Mouse (Mus musculus): ENCODE measurements around the gene Serpinb2. TPM values are rescaled to one million over a fixed set of nuclear protein-coding genes. Genes with fewer than 3 reads are reported as not detected.

The Serpinb2 gene
- polyA plus RNA-seq, 1 experiment from 2014 or later, result 4.0 TPM

GRCm38 (mm10) chr1:107525592-107525991, 14.4 kb downstream of the Serpinb2 start:
- Histone ChIP-seq H3K4me2 (no peak overlapping the region), H3K9me3 (replicated peaks) (no peaks in the 10 kb centered on the region), H3K27me3 (no peaks in the 10 kb centered on the region), H3K4me3 (replicated peaks) (no peak overlapping the region), H3K27ac (no peak overlapping the region), H3K4me1 (replicated peaks) (no peaks in the 10 kb centered on the region), H3K36me3 (no peaks in the 10 kb centered on the region), H3K9ac (no peak overlapping the region)
- WGBS (ENCODE audit: insufficient replicate concordance), result 22% methylated on average over 4 of the region's 4 CpGs
- no peak for ATAC-seq (ENCODE audit: low read depth)
- no peak for DNase-seq

- Histone ChIP-seq H3K4me3 (replicated peaks) (no peak overlapping the region), H3K36me3 (no peaks in the 10 kb centered on the region), H3K4me1 (replicated peaks) (no peaks in the 10 kb centered on the region), H3K27me3 (no peaks in the 10 kb centered on the region), H3K27ac (no peak overlapping the region), H3K9ac (no peak overlapping the region), H3K9me3 (replicated peaks) (no peaks in the 10 kb centered on the region), H3K4me2 (no peak overlapping the region)
- ATAC-seq (ENCODE audit: low read depth) (no peak), DNase-seq (no peak)
- 55% methylated on average over 3 of the region's 3 CpGs for WGBS (ENCODE audit: insufficient replicate concordance)
These were observed 17.3 kb downstream of the Serpinb2 start for GRCm38 (mm10) chr1:107528325-107529078.

- Histone ChIP-seq H3K4me3 (replicated peaks) (no peak overlapping the region), H3K27ac (no peak overlapping the region), H3K36me3 (no peaks in the 10 kb centered on the region), H3K9ac (no peak overlapping the region), H3K27me3 (no peaks in the 10 kb centered on the region), H3K4me1 (replicated peaks) (no peaks in the 10 kb centered on the region), H3K4me2 (no peak overlapping the region), H3K9me3 (replicated peaks) (no peaks in the 10 kb centered on the region)
- ATAC-seq (ENCODE audit: low read depth), result no peak
- 54% methylated on average over 5 of the region's 5 CpGs for WGBS (ENCODE audit: insufficient replicate concordance)
- no peak for DNase-seq
These were observed 18.3 kb downstream of the Serpinb2 start for GRCm38 (mm10) chr1:107529365-107530052.

- no peaks in the 10 kb centered on the region for H3K27me3 ChIP-seq
- H3K9ac ChIP-seq, result no peak overlapping the region
- H3K9me3 ChIP-seq (replicated peaks), result no peaks in the 10 kb centered on the region
- H3K4me1 ChIP-seq (replicated peaks), result no peaks in the 10 kb centered on the region
- H3K4me3 ChIP-seq (replicated peaks), result no peak overlapping the region
- DNase-seq (no peak), ATAC-seq (ENCODE audit: low read depth) (no peak)
- H3K27ac ChIP-seq, result no peak overlapping the region
- WGBS (ENCODE audit: insufficient replicate concordance), result 35% methylated on average over 3 of the region's 3 CpGs
- H3K4me2 ChIP-seq, result no peak overlapping the region
- no peaks in the 10 kb centered on the region for H3K36me3 ChIP-seq
These were observed 22.5 kb downstream of the Serpinb2 start for GRCm38 (mm10) chr1:107533736-107534135.

- Histone ChIP-seq H3K27ac (no peak overlapping the region), H3K36me3 (no peaks in the 10 kb centered on the region), H3K9ac (no peak overlapping the region), H3K27me3 (no peaks in the 10 kb centered on the region), H3K4me1 (replicated peaks) (no peaks in the 10 kb centered on the region), H3K4me2 (no peak overlapping the region), H3K9me3 (replicated peaks) (no peaks in the 10 kb centered on the region), H3K4me3 (replicated peaks) (no peak overlapping the region)
- WGBS (ENCODE audit: insufficient replicate concordance), result 62% methylated on average over 1 of the region's 1 CpGs
- ATAC-seq (ENCODE audit: low read depth) (no peak), DNase-seq (no peak)
These were observed 26.2 kb downstream of the Serpinb2 start for GRCm38 (mm10) chr1:107537435-107537834.

GRCm38 (mm10) chr1:107559494-107559893, 48.3 kb downstream of the Serpinb2 start:
- H3K9me3 ChIP-seq (replicated peaks), result no peaks in the 10 kb centered on the region

GRCm38 (mm10) chr1:107562110-107562509, 50.9 kb downstream of the Serpinb2 start:
- H3K4me3 ChIP-seq (replicated peaks), result no peak overlapping the region
- no peaks in the 10 kb centered on the region for H3K9me3 ChIP-seq (replicated peaks)
- no peaks in the 10 kb centered on the region for H3K36me3 ChIP-seq
- no peak overlapping the region for H3K27ac ChIP-seq
- no peaks in the 10 kb centered on the region for H3K27me3 ChIP-seq
- no peak overlapping the region for H3K4me2 ChIP-seq
- ATAC-seq (ENCODE audit: low read depth), result no peak
- DNase-seq, result no peak
- no peaks in the 10 kb centered on the region for H3K4me1 ChIP-seq (replicated peaks)
- H3K9ac ChIP-seq, result no peak overlapping the region
- 29% methylated on average over 1 of the region's 1 CpGs for WGBS (ENCODE audit: insufficient replicate concordance)

More at GRCm38 (mm10) chr1:107559494-107559893, 48.3 kb downstream of the Serpinb2 start:
- H3K27ac ChIP-seq, result no peak overlapping the region
- ATAC-seq (ENCODE audit: low read depth), result no peak
- H3K36me3 ChIP-seq, result no peaks in the 10 kb centered on the region
- DNase-seq, result no peak
- no peaks in the 10 kb centered on the region for H3K27me3 ChIP-seq
- H3K4me2 ChIP-seq, result no peak overlapping the region
- H3K4me3 ChIP-seq (replicated peaks), result no peak overlapping the region
- no peaks in the 10 kb centered on the region for H3K4me1 ChIP-seq (replicated peaks)
- WGBS (ENCODE audit: insufficient replicate concordance), result 63% methylated on average over 3 of the region's 3 CpGs
- H3K9ac ChIP-seq, result no peak overlapping the region

- Histone ChIP-seq H3K4me3 (replicated peaks) (no peak overlapping the region), H3K4me1 (replicated peaks) (no peaks in the 10 kb centered on the region), H3K36me3 (no peaks in the 10 kb centered on the region), H3K27me3 (no peaks in the 10 kb centered on the region), H3K27ac (no peak overlapping the region), H3K9ac (no peak overlapping the region), H3K9me3 (replicated peaks) (no peaks in the 10 kb centered on the region), H3K4me2 (no peak overlapping the region)
- DNase-seq, result no peak
- no peak for ATAC-seq (ENCODE audit: low read depth)
These were observed 54.4 kb downstream of the Serpinb2 start for GRCm38 (mm10) chr1:107565644-107566043.

GRCm38 (mm10) chr1:107576094-107576493, 64.9 kb downstream of the Serpinb2 start:
- H3K4me2 ChIP-seq, result no peak overlapping the region
- no peaks in the 10 kb centered on the region for H3K27me3 ChIP-seq
- H3K9me3 ChIP-seq (replicated peaks), result no peaks in the 10 kb centered on the region
- no peak overlapping the region for H3K4me3 ChIP-seq (replicated peaks)
- ATAC-seq (ENCODE audit: low read depth) (no peak), DNase-seq (no peak)
- 52% methylated on average over 2 of the region's 2 CpGs for WGBS (ENCODE audit: insufficient replicate concordance)
- H3K4me1 ChIP-seq (replicated peaks), result no peaks in the 10 kb centered on the region
- H3K27ac ChIP-seq, result no peak overlapping the region
- H3K9ac ChIP-seq, result no peak overlapping the region
- H3K36me3 ChIP-seq, result no peaks in the 10 kb centered on the region

GRCm38 (mm10) chr1:107577514-107577913, 66.3 kb downstream of the Serpinb2 start:
- no peak overlapping the region for H3K9ac ChIP-seq
- no peaks in the 10 kb centered on the region for H3K27me3 ChIP-seq
- no peak for ATAC-seq (ENCODE audit: low read depth)
- no peak for DNase-seq
- WGBS (ENCODE audit: insufficient replicate concordance), result 58% methylated on average over 1 of the region's 1 CpGs
- no peak overlapping the region for H3K4me3 ChIP-seq (replicated peaks)
- no peaks in the 10 kb centered on the region for H3K36me3 ChIP-seq
- H3K4me2 ChIP-seq, result no peak overlapping the region
- no peak overlapping the region for H3K27ac ChIP-seq
- no peaks in the 10 kb centered on the region for H3K9me3 ChIP-seq (replicated peaks)
- no peaks in the 10 kb centered on the region for H3K4me1 ChIP-seq (replicated peaks)

- Histone ChIP-seq H3K27ac (no peak overlapping the region), H3K4me2 (no peak overlapping the region), H3K27me3 (no peaks in the 10 kb centered on the region), H3K4me3 (replicated peaks) (no peak overlapping the region), H3K9me3 (replicated peaks) (no peaks in the 10 kb centered on the region), H3K4me1 (replicated peaks) (no peaks in the 10 kb centered on the region), H3K9ac (no peak overlapping the region), H3K36me3 (no peaks in the 10 kb centered on the region)
- DNase-seq (no peak), ATAC-seq (ENCODE audit: low read depth) (no peak)
- WGBS (ENCODE audit: insufficient replicate concordance), result 43% methylated on average over 1 of the region's 1 CpGs
These were observed 70.0 kb downstream of the Serpinb2 start for GRCm38 (mm10) chr1:107581220-107581619.

- Histone ChIP-seq H3K4me3 (replicated peaks) (no peak overlapping the region), H3K27me3 (no peaks in the 10 kb centered on the region), H3K4me2 (no peak overlapping the region), H3K9me3 (replicated peaks) (no peaks in the 10 kb centered on the region), H3K36me3 (no peaks in the 10 kb centered on the region), H3K9ac (no peak overlapping the region), H3K27ac (no peak overlapping the region), H3K4me1 (replicated peaks) (no peaks in the 10 kb centered on the region)
- ATAC-seq (ENCODE audit: low read depth) (no peak), DNase-seq (no peak)
These were observed 71.7 kb downstream of the Serpinb2 start for GRCm38 (mm10) chr1:107582900-107583299.

All from liver, embryonic 13.5 days (tissue).